Mouse (Mus musculus): Measurements from ENCODE around the gene Ndufb7.
"Not testable (repeated sequence)": the region's sequence is repeated elsewhere in the genome, so short reads cannot be mapped to it uniquely, and the experiment has no call there.

Gene Ndufb7

DNA sequence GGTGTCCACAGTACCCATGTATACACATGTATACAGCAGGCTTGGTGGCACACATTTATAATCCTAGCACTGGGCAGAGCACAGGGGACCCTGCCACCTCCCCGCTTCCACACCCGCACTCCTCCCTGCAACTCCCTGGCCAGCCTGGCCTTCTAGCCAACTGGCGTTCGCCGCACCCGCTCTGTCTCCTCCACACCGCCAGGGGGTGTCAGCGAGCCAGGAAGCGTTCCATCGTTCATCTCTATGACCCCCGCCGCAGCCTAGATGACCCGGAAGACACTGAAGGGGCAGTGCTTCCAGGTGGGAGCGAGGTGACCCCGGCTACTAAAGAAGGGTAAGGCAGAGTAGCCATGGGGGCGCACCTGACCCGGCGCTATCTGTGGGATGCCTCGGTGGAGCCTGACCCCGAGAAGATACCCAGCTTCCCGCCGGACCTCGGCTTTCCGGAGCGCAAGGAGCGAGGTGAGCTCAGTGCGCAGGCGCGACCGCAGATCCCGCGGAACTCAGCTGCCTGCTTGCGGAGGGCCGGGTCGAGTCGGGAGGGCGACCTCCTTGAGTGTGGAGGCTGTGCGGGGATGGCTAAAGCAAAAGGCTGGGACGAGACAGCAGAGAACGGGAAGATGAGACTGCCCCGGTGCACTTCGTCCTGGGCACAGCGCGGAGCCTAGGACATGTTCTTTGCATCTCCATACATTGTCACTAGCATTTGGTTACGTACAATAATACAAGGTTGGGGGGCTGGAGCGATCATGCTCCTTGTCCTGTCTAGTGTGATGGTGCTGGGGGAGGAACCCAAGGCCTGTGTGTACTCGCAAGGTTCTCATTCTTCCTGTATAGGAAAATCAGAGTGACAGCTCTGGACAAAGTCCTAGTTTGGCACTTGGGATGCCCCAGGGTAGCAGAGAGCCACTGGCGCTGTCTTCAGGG, at the start of gene Ndufb7:
Gene Ndufb7 (plus strand): TSS at position 203 of the 927 bp plus-strand sequence.
- DNase-seq (ENCODE audit: low read depth): peak; percentile 79

DNA sequence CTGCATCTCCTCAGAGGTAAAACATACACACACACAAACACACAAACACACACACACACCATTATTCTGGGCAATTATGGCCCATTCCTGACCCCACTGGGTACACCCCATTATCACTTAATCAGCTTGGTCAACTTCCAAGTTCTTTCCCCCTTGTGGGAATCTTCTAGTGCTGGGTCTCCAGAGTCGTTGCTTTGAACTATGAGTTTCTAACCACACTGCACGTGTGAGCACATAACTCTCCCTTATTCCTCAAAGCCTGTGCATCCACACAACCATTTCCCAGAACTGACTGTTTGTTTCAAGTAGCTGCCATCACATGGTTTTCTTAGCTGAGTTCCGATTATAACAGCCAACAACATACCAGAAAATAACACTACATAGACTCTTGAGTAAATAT, 46.0 kb upstream of the Ndufb7 start:
- no peak for DNase-seq (ENCODE audit: low read depth)

DNA sequence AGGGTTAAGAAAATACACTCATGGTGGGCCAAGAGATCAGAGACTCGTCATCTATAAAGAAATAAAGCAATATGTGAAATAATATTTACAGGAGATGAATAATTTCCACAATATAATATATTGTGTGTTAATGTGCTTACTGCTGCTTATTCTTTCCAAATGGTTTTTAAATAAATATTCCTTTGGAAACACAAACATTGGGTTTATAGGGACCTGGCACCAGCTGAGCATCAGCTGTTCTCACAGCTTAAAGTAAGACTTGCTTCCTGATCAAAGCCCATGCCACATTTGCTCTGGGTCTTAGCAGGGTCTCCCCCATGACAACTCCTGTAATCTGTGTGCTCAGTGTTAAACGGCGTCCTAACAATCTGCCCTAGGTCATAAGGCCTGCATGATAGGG, 45.6 kb upstream of the Ndufb7 start:
- DNase-seq (ENCODE audit: low read depth): not testable (repeated sequence)

DNA sequence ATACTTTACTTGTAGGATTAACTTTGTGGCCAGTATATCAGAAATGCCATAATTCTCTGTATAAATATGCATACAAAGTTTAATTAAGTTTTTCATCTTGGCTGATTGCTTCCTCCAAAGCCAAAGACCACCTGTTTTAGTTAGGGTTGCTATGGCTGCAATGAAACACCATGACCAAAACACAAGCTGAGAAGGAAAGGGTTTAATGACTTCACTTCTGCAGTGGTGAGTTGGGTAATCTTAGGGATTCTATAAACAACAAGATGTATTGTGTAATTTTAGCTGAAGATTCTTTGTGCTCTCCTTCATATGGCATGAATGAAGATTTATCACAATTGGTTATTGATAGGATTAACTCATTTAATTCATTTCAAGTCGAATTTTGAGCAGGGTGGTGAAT, 45.2 kb upstream of the Ndufb7 start:
- no peak for DNase-seq (ENCODE audit: low read depth)

DNA sequence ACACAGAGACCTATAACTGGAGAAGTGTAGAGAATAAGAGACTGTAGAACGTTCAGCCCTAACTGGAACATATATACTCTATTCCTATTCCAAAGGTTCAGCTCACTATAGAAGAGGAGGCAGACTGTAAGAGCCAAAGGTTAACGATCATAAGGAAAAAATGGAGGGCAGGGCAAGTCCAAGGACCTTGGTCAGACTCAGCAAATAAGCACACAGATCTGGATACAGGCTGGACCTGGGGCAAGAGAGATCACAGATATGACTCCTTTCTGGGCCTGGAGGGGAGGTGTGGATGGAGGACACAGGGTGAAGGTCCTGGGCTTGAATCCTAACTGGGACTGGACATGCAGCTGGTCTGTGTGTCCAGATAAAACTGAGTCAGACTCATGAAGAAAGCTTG, 31.7 kb upstream of the Ndufb7 start:
- no peak for DNase-seq (ENCODE audit: low read depth)

DNA sequence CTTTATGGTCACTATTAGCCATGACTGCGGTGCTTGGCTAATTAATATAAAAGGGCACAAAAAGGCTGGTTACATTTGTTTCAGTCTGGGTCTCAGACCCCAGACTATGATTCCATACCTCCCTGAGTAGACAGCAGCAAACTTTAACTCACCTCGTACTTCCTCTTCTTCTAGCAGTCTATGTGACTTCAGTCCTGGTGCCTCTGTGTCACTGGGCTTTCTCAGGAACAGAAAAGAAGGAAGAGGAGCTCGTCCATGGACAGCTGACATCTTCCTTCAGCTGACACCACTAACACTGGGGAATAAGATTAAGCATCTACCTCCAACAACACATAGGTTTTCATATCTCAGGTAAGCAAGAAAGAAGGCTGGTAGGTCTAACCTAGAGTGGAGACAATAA, 30.7 kb upstream of the Ndufb7 start, which contains the start of gene Olfr370:
Gene Olfr370 (plus strand): TSS at position 45 of the 400 bp plus-strand sequence.
- peak; percentile 13 for DNase-seq (ENCODE audit: low read depth)

DNA sequence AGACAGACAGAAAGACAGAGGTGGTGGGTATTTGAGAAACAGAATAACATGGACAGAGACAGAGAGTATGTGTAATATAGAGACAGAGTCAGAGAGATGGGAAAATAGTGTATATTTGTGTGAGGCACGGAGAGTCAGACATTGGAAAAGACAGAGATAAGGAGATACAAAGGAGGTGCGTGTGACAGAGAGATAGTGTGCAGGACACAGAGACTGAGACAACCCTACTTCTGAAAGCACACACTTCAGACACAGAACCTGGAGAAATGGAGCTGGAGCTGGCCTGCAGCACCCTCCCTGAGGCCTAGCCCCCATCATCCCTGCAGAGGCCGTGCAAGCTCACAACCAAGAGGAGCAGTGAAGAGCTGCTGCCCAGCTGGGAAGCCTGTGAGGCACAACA, 3.8 kb upstream of the Ndufb7 start:
- DNase-seq (ENCODE audit: low read depth): no peak

DNA sequence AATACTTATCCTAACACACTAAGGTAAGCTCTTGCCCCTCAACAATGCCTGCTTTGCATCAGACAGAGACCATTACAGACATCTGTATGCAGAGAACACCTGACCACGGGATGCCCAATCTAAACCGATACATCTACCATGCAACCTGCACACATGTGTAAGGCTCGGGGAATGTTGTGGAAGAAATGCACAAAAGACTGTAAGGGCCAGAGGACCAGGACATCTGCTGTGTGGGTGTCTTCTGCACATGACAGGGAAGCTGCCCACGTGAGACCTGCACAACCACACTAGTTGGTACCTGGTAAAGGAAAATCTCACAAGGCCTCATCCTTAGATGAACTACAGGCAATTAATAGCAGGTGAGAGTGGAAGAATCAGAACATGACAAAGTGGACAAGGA, 3.2 kb upstream of the Ndufb7 start:
- no peak for DNase-seq (ENCODE audit: low read depth)

DNA sequence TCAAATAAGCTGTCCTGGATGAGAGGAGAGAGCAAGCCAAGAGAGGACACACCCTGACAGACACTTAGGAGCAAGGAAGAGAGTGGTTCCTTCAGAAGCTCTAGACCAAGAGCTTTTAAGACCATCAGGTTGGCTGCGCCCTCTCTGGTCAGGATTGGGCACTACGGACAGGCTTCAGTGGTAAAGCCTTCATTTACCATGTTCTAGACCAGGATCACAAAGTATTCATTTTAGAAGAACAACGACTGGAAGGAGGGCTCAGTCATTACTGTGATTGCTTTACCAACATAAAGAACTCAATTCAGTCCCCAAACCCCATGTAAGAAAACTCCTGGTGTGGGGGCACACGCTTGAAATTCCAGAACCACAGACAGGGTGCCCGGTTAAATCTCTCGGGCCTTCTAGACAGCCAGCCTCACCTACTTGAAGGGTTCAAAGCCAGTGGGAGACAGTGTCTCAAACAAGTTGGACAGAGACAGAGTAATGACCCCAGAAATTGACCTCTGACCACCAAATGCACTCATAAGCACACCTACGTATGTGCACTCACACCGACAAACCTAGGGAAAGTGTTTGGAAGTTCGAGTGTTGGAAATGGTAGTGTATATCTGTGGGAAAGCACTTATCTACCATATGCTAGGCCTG, 618 bp upstream of the Ndufb7 start:
- no peak for DNase-seq (ENCODE audit: low read depth)

DNA sequence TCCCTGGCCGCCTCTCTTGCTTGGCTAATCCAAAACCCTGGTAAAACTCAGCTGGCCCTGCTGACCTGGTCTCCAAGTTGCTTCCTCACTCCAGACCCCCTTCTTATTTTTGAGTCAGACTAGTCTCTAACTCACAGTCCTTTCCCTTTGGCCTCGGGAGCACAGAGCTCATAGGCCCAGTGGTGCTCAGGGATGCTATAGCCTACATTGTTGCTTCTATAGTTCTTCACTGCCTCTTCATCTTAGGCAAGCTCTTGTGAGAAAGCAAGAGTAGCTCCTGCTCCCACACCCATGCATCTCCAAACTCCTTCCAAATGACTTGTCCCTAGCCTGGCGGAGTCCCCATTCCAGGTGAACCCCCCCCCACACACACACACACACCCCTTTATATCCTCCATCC, 1.2 kb downstream of the Ndufb7 start:
- no peak for DNase-seq (ENCODE audit: low read depth)

DNA sequence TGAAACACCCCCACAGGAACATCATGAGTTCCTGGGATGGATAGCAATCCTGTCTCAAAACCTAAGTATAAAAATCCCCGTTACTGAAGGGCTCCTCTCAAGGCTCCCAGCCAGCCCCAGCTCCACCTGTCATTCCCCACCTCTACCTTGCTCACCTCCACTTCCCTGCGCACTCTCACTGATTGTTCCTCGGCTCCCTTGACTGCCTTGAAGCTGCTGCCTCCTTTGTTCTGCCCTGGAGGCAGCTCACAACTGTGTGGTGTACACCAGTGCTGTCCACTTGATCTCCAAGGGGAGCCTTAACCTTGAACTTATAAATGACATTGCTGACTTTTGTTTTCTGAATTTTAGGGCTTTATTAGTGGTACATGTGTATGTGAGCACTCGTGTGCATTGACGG, 1.7 kb downstream of the Ndufb7 start:
- no peak for DNase-seq (ENCODE audit: low read depth)

DNA sequence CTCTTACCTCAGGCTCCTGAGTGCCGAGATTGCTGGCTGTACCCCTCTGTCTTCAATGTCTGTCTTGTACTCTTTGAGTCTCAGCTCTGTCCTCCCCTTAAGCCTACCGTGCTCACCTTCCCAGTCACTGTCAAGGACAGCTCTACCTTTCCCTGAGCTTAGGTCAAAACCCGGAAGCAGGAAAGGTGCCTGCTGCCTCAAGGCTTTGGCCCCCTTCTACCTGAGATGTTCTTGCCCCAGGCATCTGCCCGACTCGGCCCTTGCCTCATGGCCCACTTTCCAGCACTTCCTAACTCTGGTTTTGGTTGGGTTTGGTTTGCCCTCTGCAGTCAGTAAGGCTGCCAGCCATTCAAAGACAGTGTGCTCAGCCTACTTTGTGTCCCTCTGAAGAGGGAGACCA, 2.3 kb downstream of the Ndufb7 start:
- no peak for DNase-seq (ENCODE audit: low read depth)

DNA sequence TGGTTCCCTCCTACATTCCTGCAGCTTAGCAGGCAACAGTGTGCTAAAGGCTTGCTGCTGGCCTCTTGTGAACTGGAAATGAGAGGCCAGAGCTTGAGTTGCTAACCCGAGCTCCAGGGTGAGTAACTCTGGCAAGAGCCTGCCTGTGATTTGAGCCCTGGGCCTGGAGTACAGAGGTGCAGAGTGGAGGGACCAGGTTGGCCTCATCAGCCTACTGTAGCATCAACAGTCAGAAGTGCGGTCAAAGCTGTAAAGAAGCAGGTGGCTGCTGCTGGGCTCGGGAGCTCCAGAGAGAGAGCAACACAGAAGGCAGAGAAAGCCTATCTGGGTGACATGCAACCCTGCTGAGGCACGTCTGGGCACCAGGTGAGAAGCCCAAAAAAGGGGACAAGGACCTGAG, 2.7 kb downstream of the Ndufb7 start:
- DNase-seq (ENCODE audit: low read depth): no peak

DNA sequence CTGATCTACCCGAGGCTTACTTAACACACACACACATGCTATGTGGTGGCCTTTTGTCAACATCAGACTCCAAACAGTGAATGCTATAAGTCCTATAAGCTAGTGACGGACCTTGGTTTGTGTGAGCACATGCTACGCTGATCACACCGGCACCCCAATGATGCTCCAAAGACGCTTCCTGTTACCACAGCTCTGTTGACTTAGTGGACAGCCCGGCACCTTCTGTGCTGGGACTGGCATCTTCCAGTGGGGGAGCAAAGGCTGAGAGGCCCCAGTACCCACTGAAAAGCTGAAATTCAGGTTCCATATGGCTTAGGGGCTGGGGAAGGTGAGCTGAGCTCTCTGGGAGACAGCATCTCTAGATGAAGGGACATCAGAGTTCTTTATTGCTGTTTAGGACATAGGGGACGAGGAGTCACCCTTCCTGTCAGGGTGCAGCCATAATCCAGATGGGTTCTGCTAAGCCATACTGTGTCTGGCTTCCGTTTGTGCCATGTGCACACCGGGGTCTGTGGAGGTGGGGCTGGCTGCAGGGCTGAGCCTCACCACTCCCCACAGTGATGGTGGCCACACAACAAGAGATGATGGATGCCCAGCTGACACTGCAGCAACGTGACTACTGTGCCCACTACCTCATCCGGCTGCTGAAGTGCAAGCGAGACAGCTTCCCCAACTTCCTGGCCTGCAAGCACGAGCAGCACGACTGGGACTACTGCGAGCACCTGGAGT, 4.0 kb downstream of the Ndufb7 start:
- no peak for DNase-seq (ENCODE audit: low read depth)

DNA sequence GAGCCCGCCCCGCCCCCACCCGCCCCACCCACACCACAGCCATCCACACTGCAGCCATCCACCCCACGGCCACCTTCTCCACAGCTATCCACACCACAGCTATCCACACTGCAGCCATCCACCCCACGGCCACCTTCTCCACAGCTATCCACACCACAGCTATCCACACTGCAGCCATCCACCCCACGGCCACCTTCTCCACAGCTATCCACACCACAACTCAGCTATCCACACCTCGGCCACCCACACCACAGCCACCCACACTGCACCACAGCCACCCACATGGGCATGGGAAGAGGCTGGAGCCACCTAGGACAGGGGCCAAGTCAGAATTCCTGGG, 4.5 kb downstream of the Ndufb7 start:
- not testable (repeated sequence) for DNase-seq (ENCODE audit: low read depth)

DNA sequence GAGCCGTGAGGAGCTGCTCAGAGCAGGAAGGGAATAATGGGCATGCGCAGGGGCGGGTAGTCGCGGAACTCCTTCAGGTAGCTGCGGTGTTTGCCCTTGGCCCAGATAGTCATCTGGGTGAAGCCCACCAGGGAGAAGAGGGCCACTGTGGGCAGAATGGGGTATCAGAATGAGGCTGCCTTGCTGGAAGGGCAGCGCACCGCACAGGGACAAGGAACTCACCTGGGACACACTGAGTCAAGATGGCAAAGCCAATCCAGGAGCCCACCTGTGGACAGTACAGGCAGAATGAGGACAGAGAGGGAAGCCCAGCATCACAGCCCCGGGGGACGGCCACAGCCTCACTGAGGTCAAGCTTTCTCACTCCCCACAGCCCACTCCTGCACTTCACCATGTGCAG, 5.3 kb downstream of the Ndufb7 start:
- no peak for DNase-seq (ENCODE audit: low read depth)

DNA sequence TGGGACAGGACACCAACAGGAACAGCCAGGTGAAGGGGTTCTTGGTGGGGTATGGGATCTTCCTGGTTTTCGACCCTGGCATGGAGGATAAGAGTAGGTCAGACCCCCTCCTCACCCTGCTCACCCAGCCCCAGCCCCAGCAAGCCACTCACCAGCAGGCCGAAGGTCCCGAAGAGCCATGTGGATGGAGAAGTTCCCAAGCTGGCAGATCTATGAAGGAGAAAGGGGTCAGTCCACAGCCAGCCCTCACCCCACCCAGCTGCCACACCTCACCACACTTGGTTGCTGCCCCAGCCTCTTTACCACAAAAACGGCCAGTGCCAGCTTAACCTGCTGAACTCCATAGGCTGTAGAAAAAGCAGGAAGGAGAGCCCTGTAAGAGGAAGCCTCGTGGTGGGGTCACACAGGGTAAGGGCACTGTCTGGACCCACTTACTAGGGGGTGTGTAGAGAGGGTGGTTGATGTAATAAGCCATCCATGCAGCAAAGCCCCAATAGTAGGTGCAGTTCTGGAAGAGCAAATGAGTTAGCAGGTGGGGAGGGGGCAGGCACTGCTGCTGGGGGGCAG, 5.9 kb downstream of the Ndufb7 start:
- DNase-seq (ENCODE audit: low read depth): no peak

DNA sequence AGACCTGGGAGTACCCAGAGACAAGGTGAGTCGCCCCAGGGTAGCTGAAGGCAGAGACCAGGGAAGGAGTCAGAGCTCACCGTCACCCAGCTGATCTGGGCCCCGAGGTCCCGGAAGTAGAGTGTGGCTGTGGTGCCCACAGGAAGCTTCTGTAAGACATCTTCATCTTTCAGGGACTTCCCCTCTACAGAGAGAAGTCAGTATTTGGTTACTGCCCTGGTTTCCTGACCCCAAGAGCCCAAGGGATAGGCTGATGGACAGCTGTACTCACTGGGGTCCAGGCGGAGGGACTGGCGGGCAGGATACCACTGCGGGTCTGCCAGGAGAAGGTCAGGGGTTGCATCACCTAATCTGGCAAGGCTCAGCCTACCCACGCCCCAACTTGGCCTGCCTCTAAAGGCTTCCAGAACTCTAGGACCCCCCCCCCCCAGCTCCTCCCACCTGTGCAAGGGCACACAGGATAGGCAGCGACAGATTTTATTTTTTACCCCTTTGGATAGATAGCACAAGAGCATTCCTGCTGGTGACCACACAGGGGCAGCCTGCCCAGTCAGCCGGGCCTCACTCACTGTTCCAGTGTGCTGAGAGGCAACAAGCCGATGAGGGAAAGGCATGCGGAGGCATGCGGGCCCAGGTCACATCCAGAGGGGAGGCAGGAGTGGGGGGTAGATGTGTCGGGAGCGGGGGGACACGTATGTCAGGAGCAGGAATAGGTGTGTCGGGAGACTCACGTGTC, 6.8 kb downstream of the Ndufb7 start:
- no peak for DNase-seq (ENCODE audit: low read depth)

DNA sequence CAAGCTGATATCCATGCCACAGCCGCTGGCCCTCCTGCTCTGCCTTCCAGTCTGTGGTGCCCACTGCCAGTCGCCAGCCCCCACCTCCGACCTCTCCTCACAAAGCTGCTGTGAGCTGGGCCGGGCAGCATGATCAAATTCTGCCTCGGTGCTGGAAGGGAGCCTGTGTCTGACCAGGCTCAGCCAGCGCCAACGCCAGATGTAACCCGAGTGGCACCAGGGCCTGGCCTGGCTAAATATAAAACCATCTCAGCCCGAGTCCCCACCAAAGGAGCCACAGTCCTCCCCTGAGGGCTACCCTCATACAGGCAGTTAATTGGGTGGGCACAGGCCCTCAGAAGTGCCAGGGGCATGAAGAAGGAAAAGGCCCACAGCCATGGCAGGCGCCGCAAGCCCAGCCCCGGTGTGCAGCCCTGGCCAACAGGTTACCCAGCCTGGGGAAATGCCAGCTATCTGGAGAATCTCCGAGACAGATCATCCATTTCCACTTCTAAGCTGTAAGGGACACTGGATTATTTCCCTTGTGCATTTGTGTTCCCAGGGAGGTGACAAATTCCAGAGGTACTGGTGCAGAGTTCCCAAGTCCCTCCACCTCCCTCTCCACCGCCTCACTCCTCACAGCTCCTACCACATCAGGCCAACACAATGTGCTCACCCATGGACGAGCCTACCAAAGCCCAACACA, 8.3 kb downstream of the Ndufb7 start:
- DNase-seq (ENCODE audit: low read depth): no peak

DNA sequence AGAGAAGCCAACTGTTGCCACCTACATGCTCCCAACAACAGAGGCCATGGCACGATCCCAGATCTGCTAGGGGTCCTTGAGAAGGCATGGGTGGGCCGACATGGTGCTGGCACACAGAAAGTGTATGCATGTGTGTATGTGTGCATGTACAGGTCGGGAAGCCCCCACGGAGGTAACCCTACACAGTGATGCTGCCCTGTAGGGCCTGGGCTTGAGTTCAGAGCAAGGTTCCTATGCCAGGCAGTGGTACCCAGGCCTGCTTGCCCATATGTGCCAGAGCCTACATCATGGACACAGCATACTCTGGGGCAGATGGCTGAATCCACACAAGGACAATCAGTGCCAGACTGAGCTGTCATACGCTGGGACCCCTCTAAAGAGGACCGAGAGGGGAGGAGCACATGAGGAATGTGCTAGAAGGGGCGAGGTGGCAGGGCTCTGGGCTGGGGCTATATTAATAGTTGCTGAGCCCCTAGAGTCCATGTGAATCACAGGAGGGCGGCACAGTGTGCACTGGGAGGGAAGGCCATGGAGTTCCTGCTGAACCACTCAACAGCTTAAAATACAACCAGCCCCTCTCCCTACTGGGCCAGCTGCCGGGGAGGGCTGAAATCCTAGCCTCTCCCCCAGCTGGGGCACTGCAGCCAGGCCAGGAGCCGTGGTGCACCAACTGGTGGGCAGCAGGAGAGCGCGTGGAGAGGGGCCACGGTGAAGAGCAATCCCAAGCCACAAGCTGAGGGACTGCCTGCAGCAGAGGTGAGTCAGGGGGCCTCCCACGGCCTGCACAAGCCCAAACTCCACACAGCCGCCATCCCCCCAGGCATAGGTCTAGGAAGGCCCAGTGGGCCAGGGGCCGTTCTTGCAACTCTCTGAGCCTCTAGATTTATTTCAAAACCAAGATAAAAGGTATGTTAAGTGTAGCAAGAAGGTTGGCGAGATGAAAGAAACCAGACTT, 9.4 kb downstream of the Ndufb7 start:
- DNase-seq (ENCODE audit: low read depth): no peak

Measured in c-Kit-positive CD71-negative TER-119-negative erythroid progenitor cells, embryonic 14.5 days (primary cell).